Mouse (Mus musculus) cerebellum, adult 11-12 months (tissue): ENCODE measurements at regions not wholly inside any gene's neighbourhood (a gene's known extent, or its start where the extent isn't known, plus 50 kb on each side); places are given as distances from the start of the nearest gene placed in this dataset.

Experiments used
- DNase-seq: peaks from one replicate; pipeline ENCODE4 v3.0.0; 2022

- DNase-seq = no peak
These were observed 70.3 kb downstream of the Matn1 start for GRCm38 (mm10) chr4:131014301-131015081.

GRCm38 (mm10) chr4:131015156-131015555, 71.0 kb downstream of the Matn1 start:
- DNase-seq = no peak

DNA sequence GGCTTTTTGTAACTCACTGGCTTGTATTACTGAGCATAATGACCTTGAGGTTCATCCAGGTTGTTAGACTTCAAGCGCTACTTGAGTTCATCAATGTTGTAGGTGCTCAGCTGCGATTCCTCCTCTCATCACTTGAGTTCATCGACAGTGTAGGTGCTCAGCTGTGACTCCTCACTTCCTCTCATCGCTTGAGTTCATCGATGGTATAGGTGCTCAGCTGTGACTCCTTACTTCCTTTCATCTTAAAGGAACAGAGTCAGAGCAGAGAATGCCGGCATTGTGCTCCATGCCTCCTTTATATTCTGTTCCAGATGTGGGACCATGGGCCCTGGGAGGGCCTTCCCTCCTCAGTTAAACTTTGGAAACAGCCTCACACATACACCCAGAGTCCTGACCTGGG, 79.4 kb downstream of the Matn1 start:
- no peak for DNase-seq

DNA sequence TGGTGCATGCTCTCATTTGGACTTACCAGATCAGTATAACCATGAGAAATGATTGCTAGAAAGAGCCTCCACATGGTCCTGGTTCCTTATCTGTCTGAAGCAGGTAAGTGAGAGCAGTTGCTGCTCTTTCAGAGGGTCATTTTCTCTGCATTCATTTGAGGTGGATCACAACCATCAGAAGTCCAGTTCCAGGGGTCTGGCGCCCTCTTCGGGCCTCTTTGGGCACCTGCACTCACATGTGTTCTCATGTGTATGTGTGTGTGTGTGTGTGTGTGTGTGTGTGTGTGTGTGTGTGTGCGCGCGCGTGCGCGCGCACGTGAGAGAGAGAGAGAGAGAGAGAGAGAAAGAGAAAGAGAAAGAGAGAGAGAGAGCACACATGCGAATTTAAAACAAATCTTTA, 92.1 kb downstream of the Matn1 start:
- DNase-seq = no peak

DNA sequence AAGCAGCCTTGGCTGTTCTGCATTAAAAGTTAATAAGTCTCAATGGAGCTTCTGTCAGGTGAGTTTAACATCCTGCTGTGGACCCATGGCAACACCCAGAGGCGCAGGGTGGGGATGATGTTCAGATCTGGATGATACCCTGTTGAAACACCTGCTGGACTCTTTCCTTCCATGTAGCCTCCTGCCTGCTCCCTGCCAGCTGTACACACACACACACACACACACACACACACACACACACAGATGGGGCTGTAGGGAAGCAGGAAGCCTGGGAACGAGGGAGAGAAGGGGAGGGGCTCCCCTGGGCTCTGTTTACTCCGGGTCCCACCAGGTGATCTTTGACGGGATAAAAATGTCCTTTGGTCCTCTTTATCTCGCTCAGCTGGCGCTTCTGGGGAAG, 93.0 kb downstream of the Matn1 start:
- no peak for DNase-seq

- DNase-seq = no peak
These were observed 95.5 kb downstream of the Matn1 start for GRCm38 (mm10) chr4:131039686-131040085.

GRCm38 (mm10) chr4:131041210-131041609, 97.0 kb downstream of the Matn1 start:
- no peak for DNase-seq

- peak; percentile 29 for DNase-seq
These were observed 101.9 kb downstream of the Matn1 start for GRCm38 (mm10) chr4:131046101-131046500.

- DNase-seq = no peak
These were observed 102.9 kb downstream of the Matn1 start for GRCm38 (mm10) chr4:131046969-131047650.

- DNase-seq = no peak
These were observed 112.1 kb downstream of the Matn1 start for GRCm38 (mm10) chr4:131056293-131056692.

DNA sequence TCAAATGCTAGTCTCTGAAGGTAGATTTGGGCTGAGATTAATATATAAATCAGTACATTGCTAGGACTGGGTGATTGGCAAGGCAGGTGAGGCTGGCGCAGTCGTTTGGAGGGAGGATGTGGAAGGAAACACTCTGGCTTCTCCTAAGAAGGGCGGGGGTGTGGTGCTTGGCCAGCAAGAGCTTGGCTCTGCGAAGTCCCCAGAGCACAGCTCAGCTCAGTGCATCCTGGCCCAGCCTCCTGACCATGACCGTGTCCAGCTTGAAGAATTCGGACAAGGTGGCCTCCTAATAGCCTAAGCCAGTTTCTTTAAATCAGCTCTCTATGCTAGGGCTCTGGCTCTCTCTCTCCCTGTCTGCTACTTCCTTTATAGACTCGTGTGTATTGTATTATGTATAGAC, 115.4 kb downstream of the Matn1 start:
- DNase-seq = peak; percentile 31

DNA sequence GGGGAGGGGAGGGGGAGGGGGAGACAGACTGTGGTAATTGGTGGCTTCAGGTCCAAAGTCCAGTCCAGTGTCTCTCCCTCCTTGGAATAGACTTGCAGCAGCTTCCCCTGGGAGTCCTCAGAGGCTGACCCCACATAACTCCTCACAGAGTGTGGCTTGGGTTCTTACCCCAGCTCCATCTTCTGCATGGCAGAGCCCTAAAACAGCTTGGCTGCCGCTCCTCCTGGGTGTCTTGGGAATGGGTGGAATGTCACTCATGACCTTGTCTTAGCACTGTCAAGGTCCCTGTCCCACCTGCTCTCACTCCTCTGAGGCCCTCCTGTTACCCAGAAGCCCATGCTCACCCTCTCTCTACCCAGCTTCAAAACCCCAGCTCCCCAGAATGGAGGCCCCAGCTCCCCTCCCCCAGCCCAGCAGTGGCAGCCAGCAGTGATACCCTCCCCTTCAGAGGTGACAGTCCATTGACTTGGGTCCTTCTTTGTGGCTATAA, 116.1 kb downstream of the Matn1 start:
- no peak for DNase-seq

- DNase-seq = no peak
These were observed 116.5 kb downstream of the Matn1 start for GRCm38 (mm10) chr4:131060706-131061105.

DNA sequence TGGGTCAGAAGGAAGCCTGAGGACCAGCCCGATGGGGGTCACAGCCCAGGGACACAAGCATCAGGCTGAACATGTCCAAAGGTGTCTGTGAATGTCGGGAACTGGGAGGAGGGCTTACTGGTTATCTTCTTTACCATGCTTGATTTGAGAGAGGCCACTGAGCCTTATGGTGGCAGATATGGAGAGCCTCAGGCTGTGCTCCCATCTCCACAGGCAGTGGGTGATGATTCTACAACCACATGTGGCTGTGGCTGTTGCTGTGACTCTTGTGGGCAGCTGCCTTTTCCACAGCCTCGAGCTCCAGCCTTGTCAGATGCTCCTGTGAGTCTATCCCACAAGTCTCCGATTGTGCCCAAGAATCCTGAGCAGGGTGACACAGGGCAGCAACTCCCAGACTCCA, 118.4 kb downstream of the Matn1 start:
- no peak for DNase-seq

DNA sequence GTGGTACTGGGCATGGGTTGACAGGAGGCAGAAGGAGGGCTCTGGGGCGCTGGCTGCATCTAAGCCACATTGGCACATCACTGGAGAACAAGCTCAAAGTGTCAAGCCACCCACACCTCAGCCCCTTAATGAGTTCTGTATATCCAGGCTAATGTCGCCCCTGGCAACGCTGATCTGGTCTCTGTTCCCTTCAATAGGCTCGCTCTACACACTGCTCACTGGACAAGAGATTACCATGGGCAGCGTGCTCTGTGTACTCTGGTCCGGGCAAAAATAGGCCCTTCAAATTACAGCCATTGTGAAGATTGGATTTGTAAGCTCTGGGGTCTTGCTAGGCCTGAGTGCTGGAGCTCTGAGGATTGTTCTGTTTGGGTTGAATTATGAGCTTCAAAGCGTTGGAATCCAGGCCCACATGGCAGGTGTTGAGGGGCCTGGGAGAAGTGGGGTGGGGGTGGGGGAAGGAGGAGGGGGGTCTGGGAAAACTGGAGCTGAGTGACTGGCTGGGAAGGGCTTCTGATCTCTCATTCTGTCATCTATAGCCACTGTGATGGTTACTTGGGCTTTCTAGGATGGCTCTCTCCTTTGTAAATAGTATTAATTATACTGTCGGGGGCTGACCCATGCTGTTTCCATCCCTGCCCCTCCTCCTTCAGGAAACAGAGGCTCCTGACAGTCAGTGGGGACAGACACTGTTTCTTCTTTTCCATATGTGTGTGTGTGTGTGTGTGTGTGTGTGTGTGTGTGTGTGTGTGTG, 122.2 kb downstream of the Matn1 start:
- DNase-seq = no peak

DNA sequence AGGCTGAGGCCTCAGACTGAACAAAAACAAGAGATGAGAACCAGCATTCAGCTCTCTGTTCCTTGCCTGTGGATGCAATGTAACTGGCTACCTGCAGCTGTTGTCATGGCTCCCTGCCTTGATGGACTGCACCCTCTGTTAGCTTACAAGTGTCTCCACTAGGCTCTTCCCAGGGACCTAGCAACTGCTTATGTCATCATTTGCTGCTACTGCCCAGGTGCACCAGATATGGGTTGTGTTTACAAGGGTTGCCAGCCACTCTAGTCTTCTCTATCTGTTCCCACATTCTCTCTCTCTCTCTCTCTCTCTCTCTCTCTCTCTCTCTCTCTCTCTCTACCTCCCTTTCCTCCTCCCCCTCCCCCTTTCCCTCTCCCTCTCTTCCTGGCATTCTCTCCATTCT, 126.4 kb downstream of the Matn1 start:
- DNase-seq = no peak

GRCm38 (mm10) chr4:131072623-131073022, 128.4 kb downstream of the Matn1 start:
- no peak for DNase-seq

DNA sequence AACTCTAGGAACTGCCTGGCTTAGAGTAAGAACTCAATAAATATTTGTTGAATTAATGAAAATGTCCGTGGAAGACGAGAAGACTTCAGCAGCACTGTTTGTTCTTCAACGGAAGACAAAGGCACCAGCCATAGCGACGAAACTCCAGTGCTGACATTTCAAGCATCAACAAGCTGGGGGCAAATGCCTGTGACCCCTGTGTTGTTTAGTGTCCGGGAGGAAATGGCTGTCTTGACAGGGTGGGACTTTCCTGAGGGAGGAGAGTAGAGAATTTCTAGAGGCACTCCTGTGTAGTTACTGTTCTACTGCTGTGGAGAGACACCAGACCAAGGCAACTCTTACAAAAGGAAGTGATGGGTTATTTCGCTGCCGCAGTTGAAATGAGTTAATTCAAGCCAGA, 129.2 kb downstream of the Matn1 start:
- DNase-seq = no peak

GRCm38 (mm10) chr4:131075326-131075932, 131.2 kb downstream of the Matn1 start:
- DNase-seq = no peak

DNA sequence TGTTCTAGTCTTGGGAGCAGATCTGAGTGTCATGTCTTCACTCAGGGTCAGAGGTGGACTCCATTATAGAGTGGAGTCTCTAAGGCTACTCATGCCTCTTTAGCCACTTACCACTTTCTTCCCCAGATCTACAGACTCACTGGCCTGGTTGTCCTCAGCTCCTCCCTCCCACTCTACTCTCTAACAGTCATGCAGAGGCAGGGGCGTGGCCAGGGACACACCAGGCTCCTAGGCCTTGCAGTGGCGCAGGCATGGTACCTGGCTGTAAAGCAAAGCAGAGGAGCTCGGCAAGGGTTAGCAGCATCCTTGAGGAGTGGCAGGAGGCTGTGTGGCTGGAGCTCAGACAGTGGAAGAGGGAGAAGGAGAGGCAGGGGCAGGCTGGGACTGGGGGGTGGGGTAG, 132.4 kb downstream of the Matn1 start:
- DNase-seq = no peak

DNA sequence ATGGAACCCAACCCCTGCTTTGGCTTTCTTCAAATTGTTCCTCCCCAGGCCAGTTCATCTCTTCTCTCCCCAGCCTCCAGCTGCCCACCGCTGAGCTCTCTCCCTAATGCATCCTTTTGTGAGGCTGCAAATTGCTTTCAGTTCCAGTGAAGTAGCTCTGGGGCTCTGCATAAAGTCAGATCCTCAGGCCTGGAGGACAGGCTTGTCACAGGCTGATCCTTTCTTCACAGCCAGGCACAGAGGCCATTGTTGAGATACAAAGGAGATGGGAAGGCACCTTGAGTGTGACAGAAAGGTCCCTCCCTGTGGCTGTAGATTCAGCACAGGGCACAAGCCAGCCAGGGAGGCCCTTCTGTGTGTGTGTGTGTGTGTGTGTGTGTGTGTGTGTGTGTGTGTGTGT, 135.9 kb downstream of the Matn1 start:
- no peak for DNase-seq

DNA sequence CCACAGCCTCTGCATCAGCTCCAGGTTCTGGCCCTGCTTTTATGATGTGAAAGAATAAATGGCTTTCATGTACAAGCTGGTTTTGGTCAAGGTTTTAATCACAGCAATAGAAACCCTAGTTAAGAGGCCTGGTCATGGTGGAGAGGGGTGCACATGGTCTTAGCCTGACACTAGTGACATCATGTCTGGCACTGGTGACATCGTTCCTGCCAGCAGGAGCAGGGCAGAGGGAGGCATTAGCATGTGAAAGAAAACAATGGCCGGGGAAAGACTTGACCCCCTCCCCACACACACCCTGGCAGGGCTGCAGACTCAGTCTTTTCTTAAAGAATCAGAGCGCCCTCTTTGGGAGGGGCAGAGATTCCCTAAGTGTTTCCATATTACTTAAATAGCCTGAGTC, 139.2 kb downstream of the Matn1 start:
- no peak for DNase-seq

- DNase-seq = no peak
These were observed 153.2 kb downstream of the Matn1 start for GRCm38 (mm10) chr4:131097421-131097820.
